Mouse (Mus musculus) gonadal fat pad, adult 2 months (tissue): Measurements from ENCODE around the gene Gm14137. TPM values are rescaled to one million over a fixed set of nuclear protein-coding genes. Genes with fewer than 3 reads are reported as not detected.

Experiments used
- DNase-seq: peaks from one replicate; pipeline ENCODE4 v3.0.0-alpha.2; 2012; ENCODE audit warnings: low read depth
- polyA plus RNA-seq: library from polyadenylated mRNA; depleted of rRNA; stranded (reverse); fragments of >200 nt; gene quantifications from 2 replicates; pipeline ENCODE4 v1.2.3, GENCODE M21; 2012

Gm14137 gene
- polyA plus RNA-seq, 1 experiment: 0.03 TPM

DNA sequence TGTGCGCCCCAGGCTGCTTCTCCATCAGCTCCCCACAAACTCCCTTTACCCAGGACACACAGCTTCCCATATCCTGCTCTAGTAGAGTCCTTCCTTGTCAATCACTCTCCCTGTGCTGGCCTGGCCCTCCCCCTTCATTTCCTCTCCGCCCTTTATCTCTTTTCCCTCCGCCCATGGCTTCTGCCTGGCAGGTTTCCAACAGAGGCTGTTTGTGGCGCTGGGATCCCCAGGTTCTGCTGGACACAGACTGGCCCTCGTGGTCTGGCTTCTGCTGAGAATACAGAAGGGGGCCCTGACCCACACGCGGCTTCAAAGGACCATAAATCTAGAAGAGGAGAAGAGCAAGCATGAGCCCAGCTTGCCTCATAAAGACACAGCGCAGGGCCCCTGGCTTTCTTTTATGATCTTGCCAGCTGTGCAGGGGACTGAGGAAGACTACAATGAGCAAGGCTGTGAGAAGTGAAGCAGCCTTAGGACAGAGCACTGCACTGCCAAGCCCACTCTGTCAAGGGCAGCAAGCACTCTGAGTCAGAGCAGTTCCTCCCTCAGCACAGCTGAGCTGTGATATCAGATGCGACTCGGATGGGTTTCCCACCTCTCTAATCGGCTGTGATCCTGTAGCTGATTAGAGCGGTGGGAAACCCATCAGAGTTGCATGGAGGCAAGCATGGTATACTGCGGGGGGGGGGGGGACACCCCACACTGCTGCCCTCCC is 1.3 kb upstream of the Gm14137 start:
- no peak for DNase-seq

DNA sequence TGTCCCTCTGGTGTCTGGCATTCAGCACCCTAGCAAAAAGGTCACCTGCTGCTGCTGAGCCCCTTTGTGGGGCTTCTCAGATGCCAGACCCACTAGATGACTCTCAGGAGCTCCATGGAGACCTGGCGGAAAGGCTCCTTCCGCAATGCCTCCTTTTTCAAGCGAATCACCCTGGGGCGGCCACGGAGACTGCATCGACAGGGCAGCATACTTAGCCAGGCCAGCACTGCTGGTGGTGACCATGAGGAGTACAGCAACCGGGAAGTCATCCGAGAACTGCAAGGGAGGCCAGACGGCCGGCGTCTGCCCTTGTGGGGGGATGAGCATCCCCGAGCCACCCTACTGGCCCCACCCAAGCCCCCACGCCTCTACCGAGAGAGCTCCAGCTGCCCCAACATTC is 557 bp downstream of the Gm14137 start:
- no peak for DNase-seq

DNA sequence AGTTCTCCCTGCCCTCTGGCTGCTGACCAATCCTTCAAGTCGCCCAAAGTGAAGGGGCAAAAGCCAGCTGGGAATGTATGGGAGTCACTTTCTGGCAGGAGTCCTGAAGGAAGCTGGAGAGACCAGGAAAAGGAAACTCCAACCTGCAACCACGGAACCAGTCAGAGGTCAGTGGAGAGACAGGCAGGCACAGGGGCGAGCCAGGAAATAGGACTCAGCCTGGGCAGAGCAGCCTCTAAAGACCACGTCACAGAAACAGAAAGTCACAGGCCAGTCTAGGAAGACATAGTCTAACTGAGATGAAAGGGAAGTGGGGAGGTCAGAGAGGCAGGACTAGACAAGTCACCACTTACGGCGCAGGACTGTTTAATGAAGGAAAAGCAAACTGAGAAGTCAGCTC is 1.3 kb downstream of the Gm14137 start:
- DNase-seq: no peak

DNA sequence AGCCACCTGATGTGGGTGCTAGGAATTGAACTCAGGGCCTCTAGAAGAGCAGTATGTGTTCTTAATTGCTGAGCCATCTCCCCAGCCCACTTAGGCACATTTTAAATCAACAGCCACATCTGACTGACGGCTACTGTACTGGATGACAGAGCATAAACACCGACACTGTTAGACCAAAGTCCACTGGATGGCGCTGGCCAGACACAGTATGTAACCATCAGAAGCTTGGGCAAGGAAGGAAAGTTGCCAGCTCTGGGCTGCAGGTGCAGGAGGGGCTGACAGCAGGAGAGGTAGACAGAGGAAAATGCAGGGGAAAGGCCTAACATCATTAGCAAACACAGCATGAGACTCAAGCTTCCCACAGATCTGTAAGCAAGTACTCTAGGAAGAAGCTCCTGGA is 2.5 kb downstream of the Gm14137 start:
- DNase-seq: no peak

DNA sequence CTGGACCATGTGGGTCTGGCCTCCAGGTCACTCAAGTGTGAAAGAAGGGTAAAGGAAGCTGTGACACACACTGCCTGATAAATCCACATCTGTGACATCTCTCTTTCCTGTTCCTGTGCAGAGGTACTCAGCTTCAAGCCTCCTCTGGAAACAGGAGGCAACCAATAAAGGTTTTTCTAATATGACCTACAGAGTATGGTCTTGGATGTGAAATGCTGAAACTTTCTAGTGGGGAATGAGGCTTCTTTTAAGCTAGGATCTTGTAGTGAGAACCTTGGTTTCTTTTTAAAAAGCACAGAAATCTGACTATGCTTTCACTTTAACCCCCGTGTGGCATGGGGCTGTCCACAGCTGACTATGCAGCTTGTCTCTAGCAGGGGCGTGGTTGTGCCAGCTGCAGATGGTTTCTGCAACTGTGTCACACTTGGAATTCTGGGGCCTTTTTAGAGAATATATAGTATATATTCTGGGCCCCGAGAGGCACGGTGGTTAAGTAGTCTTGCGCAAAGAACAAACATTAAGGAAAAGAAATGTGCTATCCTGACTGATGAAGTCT is 3.2 kb downstream of the Gm14137 start:
- DNase-seq: no peak

DNA sequence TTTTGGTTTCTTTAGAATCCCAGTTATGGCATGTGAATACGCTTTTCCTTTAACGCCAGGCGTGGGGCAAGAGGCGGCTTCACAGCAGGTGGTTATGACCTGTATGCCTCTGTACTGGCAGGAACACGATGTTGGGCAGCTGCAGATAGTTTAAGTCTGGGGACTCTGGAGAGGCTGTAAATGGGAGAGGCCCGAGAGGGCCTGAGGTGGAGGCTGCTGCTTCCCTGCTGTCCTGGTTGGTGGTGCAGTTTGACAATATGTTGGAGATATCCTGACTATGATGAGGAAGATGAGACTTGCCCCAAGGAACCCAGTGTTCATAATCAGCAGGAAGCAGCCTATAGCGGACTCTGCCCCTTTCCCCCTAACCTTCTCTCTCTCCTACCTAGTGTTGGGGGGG is 8.6 kb downstream of the Gm14137 start:
- DNase-seq: no peak

DNA sequence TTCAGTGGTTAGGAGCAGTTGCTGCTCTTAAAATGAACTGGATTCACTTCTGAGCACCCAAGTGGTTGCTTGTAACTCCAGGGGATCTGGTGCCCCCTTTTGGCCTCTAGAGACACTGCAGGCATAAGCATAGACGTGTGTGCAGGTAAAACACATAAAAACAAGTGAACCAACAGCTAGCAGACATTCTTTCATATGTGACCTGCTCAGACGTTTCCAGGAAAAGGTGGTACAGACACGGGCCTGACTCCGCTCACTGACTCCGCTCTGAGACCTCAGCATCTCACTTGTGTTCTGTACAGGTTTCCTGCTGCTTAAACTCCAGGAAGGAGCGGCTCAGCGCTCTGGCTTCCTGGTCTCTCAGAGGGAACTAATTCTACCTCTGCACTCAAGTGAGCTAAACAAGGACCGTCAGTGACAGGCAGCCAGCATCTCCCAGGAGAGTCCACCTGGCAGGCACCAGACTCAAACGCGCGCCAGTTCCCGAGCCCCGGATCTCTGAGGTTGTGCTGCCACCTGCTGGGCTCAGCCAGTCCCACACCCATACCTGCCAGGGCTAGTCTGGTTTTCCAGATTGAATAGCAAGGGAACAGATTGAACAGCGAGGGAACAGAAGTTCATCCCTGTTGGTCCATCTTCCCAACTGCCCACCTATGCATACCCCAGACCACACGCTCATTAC is 14.9 kb downstream of the Gm14137 start:
- no peak for DNase-seq

DNA sequence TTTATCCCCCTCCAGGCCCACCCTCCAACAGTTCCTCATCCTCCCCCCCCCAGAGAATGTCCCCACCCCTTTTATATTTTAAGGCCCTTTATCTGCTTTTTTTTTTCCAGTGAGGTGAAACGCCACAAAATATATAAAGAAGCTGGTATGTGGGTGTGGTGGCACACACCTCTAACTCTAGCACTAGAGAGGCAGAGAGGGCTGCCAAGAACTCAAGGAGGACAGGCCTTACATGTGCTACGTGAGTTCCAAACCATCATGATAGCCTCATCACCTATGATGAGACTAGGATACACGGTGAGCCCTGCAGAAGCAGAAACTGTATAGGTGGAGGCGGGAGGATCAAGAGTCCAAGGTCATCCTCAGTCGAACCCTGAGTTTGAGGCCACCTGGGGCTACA is 16.7 kb downstream of the Gm14137 start:
- DNase-seq: no peak

DNA sequence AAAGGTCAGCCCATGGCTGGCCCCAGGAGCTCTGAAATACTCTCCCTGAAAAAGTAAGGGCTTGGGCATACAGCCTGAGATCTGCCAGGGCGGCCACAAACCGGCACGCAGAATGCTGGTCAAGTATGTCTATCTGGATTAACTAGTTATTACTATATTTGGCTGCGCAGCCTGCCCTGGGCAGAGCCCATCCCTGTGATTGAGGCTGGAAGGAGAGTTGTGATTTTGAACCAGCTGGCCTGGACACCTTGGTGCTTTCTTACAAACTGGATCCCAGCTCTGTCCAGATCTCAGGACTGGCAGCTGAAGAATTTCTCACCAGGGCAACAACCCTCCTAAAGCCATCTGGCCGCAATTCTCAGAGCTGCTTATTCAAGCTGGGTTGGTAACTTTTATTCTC is 19.8 kb downstream of the Gm14137 start:
- no peak for DNase-seq

DNA sequence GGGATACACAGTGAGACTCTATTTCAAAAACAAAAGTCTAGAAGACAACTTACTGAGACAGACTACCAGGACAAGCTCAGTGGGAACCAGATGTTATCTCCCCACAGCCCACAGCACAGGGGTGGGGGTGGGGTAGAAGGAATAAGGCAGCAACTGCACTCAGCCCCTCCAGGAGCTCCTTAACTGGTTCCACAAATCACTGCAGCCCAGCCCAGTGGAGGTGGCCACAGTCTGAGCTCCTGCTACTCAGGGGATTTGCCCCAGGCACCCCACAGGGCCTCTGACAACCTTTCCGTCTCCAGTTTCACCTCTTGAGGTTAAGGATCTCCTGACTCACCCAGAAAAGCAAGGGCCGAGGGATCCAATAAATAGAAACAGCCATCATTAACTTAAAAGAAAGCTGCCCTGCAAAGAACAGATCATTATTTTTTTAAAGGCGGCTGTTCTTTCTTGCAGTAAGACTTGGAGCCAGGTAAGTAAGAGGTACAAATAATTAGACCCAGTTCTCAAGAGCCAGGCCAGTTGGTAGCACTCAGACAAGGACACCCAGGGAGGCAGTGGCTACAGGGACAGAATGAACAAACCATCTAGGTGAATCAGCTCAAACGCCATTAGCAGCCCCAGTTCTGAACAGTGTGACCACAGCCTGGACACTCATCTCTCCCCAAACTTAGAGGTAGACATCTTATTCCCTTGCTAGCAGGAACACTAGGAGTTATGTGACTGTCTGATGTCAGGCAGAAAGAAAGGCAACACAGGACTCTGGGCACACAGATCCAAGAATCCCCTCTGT is 22.2 kb downstream of the Gm14137 start:
- DNase-seq: no peak

DNA sequence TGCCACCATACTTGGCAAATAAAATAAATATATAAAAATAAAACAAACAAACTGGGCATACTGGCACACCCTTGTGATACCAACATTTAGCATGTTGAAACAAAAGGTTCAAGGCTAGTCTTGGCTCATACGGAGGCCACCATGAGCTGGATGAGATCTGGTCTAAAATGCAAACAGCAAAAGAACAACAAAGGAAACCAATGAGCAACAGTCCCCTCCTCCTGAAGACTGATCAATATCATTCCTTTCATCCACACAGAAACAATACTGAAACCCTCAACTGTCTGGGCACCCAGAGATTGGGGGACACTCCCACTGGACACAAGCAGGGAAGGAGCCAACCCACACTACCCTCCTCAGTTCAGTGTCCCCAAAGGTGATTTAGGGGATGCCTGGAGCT is 23.2 kb downstream of the Gm14137 start:
- DNase-seq: no peak

DNA sequence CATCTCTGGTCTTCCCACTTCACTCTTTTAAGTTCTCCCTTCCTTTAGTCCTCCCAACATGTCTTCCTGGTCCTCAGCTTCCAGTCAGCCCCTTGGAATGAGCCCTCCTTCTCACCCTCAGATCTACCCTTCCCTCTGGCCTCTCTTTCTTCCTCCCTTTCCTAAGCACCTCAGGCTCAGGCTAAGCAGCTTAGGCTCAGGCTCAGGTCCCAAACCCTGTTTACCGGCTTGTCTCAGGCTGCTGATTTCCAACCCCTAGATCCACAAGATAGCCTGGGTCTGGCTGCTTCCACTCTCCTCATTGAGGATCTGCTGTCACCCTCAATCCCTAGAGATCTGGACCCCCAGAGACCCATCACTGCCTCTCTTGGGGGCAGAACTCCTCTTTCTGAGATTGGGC is 23.7 kb downstream of the Gm14137 start:
- DNase-seq: no peak

DNA sequence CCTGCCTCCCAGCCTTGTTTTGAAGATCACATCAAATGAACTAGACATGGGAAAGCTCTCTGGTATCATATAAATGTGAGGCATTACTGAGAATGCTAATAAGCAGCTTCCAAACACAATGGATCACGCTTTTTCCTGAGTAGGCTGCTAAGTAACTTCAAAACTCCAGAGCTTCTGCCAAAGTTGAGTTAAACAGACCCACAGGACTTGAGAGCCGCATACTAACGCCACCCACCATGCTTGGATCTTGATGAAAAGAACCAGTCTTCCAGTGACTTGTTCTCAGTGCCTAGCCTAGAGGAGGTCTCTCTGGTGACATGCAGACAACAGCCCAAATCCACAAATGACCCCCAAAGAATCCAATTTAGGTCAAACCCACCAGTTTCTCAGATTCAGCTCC is 24.6 kb downstream of the Gm14137 start:
- DNase-seq: no peak

DNA sequence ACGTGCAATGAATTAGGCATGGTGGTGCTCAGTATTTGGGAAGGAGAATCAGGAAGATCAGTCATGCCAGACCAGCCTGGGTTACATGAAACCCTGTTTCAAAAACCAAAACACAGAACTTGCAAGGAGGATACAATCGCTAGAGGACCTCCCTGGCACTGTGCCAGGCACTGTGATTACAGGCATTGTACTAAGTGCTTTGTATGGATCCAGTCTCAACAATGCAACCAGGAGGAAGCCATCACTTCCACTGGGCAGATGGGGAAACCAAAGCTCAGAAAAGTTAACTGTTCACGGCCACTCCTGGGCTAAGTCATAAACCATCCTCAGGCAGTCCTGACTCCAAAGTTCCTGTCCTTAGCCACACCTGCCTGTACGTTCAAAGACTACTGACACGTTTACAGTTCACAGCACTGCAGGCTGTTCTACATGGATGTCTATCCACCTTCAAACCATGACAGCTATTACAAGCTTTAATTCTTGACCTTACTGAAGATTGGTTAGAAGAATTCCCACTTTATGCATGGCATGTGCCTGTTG is 28.7 kb downstream of the Gm14137 start:
- no peak for DNase-seq

DNA sequence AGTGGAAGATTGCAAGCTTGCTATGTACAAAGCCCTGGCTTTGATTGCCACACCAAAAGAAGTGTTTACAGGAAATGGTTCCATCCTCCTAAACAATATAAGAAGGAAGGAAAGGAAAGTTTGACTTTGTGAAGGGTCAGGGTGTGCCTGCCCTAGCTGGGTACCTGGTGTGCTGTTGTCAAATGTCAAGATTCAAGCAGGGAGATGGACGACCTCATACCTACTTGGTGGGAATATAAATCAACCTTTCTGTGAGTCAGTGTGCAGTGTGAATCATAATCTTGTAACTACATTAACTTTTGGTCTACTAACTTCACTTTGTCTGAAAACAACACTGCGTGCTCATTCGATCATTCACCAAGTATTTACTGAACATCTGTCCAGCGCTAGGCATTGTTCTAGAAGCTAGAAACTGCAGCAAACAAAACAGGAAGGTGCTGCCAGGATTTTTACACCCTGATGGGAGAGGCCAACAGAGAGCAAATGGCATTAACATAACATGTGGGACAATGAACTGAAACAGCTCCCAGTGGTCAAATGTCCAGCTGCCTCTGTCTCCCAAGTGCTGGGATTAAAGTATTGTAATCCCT is 29.7 kb downstream of the Gm14137 start:
- no peak for DNase-seq

DNA sequence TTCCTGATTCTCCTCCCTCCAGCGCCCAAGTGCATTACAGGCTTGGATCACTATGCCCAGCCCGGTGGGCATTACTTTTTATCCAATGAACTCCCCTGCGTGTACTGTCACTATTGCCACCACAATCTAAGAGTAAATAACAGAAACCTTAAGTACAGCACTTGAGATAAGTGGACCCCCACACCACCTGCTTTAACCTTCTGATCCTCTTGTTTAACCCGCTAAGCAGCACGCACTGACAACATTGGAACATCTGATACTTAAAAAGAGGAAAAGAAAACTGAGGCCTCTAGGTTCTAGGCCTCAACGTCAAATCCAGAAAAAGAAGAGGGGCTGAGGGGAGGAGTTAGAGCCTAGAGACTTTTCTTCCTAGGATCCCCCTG is 33.6 kb downstream of the Gm14137 start:
- no peak for DNase-seq

DNA sequence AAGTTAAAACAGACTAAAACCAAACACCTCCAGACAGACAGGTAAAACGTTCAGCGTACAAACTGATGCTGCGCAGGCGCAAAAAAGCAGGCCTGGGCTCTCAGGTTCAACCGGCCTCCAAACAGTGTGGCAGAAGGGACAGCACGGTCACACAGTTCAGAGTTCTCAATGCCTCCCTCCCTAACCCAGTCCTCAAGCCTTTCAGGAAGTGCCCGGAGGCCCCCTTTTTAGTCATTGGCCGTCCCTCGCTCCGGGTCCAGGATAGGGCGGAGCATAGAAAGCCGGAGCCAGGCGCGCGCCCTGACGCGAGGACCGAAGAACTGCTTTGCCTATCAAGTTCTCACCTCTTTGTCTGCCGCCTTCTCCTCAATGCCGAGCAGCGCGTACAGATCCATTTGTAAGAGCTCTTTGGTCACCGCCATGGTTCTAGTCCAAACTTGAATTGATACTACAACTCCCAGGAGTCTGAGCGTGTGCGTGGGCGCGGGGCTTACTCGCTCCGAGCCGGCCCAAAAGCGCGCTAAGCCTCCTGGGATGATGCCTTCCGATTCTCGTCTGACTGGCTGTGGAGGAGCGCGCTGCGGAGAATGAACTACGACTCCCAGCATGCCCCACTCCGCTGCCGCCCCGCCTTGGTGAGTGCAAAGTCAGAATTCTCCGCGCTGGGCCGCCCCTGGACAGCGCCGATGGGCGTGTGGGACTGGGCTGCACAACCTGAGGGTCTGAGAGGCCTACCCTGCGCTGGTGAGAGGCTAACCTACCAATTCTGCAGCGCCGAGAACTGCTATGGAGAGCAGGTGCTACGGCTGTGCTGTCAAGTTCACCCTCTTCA is 34.3 kb downstream of the Gm14137 start, which contains the start of the genes Zfyve19 and Dnajc17:
Zfyve19 (plus strand) TSS at position 274 of the 832 bp plus-strand sequence.
Dnajc17 (minus strand) TSS at position 452 of the 832 bp plus-strand sequence.
- DNase-seq: peak; percentile 75

DNA sequence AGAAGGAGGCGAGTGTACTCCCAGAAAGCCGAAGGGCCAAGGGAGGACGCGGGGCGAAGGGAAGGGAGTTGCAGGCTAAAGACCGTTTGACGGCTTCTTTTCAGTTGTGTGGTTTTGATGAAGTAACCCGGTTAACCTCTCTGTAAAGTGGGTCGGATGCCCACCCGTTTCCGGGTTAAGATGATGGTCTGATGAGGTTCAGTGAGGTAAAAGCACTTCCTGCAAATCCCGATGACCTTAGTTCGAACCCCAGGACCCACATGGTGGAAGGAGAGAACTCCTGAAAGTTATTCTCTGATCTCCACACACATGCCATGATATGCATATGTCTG is 34.8 kb downstream of the Gm14137 start:
- DNase-seq: no peak
